Mouse (Mus musculus): ENCODE measurements around the gene Krtap4-2.

GRCm38 (mm10) chr11:99628138-99628537 is 6.7 kb downstream of the Krtap4-2 start, which contains the start of gene Krtap4-1:
- no peak for TF ChIP-seq CTCF (IDR thresholded peaks at IDR 0.05; ENCODE audit: control insufficient read depth, insufficient read depth, low read length)
- TF ChIP-seq POLR2A (IDR thresholded peaks at IDR 0.05; ENCODE audit: borderline replicate concordance, control insufficient read depth, low read depth, low read length): no peak
